Mouse (Mus musculus) limb, embryonic 14.5 days (tissue): ENCODE measurements around the gene Rft1. TPM values are rescaled to one million over a fixed set of nuclear protein-coding genes. Genes with fewer than 3 reads are reported as not detected.
A peak's percentile ranks its signal among the peaks of the same experiment; 100 is the strongest.

ENCODE experiments used
- ATAC-seq: fragments of 200-750 bp; cut with Nextera tagmentation; 2 replicates; pipeline ENCODE4 v1.8.0; 2017; ENCODE audit warnings: low read depth, moderate number of reproducible peaks, moderate TSS enrichment; ENCODE audit not compliant: low FRiP score
- DNase-seq: peaks from one replicate; pipeline ENCODE4 v3.0.0-alpha.2; 2015; ENCODE audit warnings: low spot score
- H3K27ac ChIP-seq: fragments of 300-500 bp; sonication (generic); replicated peaks from 2 replicates; pipeline ENCODE4 v1.5.1; 2014; ENCODE audit warnings: low read depth, mild to moderate bottlenecking, low read length, moderate library complexity, mixed read lengths
- H3K27me3 ChIP-seq: fragments of 300-500 bp; sonication (generic); 2 replicates; pipeline ENCODE4 v1.6.1; 2014; ENCODE audit warnings: low read length, mixed read lengths; ENCODE audit not compliant: control insufficient read depth, insufficient read depth
- H3K36me3 ChIP-seq: fragments of 300-500 bp; sonication (generic); 2 replicates; pipeline ENCODE4 v1.6.1; 2014; ENCODE audit warnings: mild to moderate bottlenecking, low read length, moderate library complexity, mixed read lengths; ENCODE audit not compliant: control insufficient read depth, insufficient read depth
- H3K4me1 ChIP-seq: fragments of 300-500 bp; sonication (generic); 2 replicates; pipeline ENCODE4 v1.6.1; 2014; ENCODE audit warnings: antibody characterized with exemption, low read length, mixed read lengths; ENCODE audit not compliant: control insufficient read depth, insufficient read depth
- H3K4me2 ChIP-seq: fragments of 300-500 bp; sonication (generic); replicated peaks from 2 replicates; pipeline ENCODE4 v1.6.1; 2014; ENCODE audit warnings: low read depth, mild to moderate bottlenecking, low read length, moderate library complexity; ENCODE audit not compliant: severe bottlenecking
- H3K4me3 ChIP-seq: fragments of 300-500 bp; sonication (generic); replicated peaks from 2 replicates; pipeline ENCODE4 v1.5.1; 2014; ENCODE audit warnings: low read length
- H3K9ac ChIP-seq: fragments of 300-500 bp; sonication (generic); 2 replicates; pipeline ENCODE4 v1.6.1; 2014; ENCODE audit warnings: mild to moderate bottlenecking, low read depth, low read length, moderate library complexity; ENCODE audit not compliant: severe bottlenecking
- H3K9me3 ChIP-seq: fragments of 300-500 bp; sonication (generic); 2 replicates; pipeline ENCODE4 v1.6.1; 2016; ENCODE audit warnings: low read length; ENCODE audit not compliant: control insufficient read depth
- POLR2A ChIP-seq: fragments of 200-500 bp; IDR thresholded peaks from 2 replicates; pipeline ENCODE4 v1.8.0; 2012; ENCODE audit warnings: inconsistent platforms, mild to moderate bottlenecking, moderate library complexity, borderline replicate concordance; ENCODE audit not compliant: insufficient read depth, insufficient read length; ENCODE audit errors: extremely low read depth
- WGBS: fragments of 180-500 bp; shearing (Covaris S2); extraction: QIAGEN DNeasy Blood & Tissue Kit; methylation state at CpG from one replicate; pipeline ENCODE4 v1.1.7; 2014; 5-methylcytosine and 5-hydroxymethylcytosine counted together
- polyA plus RNA-seq, 2 experiments: library from polyadenylated mRNA; depleted of rRNA in 1 of 2; stranded (reverse) in 1 of 2; unstranded in 1 of 2; fragments of >200 nt; fragmentation: Nextera tagmentation in 1 of 2; extraction: Ambion mirVana in 1 of 2; gene quantifications; 2 replicates each; pipeline versions ENCODE4 v1.2.1 to v1.2.3; 2012 to 2014

Gene Rft1
- polyA plus RNA-seq, 2 experiments = 15.4 to 21.3 TPM

- Histone ChIP-seq H3K27me3 (no peaks in the 10 kb centered on the region), H3K27ac (no peak overlapping the region), H3K9me3 (no peaks in the 10 kb centered on the region), H3K4me2 (no peak overlapping the region), H3K4me3 (no peak overlapping the region), H3K36me3 (peaks cover 67% of the 10 kb centered on the region), H3K9ac (no peak overlapping the region), H3K4me1 (no peaks in the 10 kb centered on the region)
- TF ChIP-seq POLR2A = no peak
- DNase-seq (no peak), ATAC-seq (no peak)
- WGBS = 94% methylated on average over 6 of the region's 6 CpGs
Observed at GRCm38 (mm10) chr14:30670161-30670560, 16.0 kb downstream of the Rft1 start.

- Histone ChIP-seq H3K9me3 (no peaks in the 10 kb centered on the region), H3K27ac (no peak overlapping the region), H3K4me1 (no peaks in the 10 kb centered on the region), H3K36me3 (peaks cover 67% of the 10 kb centered on the region), H3K4me2 (no peak overlapping the region), H3K4me3 (no peak overlapping the region), H3K9ac (no peak overlapping the region), H3K27me3 (no peaks in the 10 kb centered on the region)
- WGBS = 76% methylated on average over 14 of the region's 15 CpGs
- TF ChIP-seq POLR2A = no peak
- no peak for DNase-seq
- 0 out of 2 replicates have a peak, but pooled peaks have one; percentile 9 for ATAC-seq
Observed at GRCm38 (mm10) chr14:30671095-30671985, 17.2 kb downstream of the Rft1 start.

DNA sequence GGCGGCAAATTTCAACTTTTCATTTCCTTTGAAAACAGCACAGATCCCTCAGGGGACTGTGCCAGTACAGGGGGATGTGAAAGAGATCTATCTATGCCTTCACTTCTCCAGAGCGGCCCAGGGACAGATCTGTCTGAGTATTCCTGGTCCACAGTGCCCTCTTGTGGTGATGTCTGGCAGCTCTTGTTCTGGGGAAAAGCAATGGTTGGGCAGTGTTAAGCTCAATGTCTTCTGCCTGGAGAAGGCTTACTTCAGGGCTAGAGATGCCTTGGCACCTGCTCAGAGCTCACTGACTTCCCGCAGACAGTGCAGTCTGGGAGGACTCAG, 17.8 kb downstream of the Rft1 start:
- DNase-seq (peak; percentile 91), ATAC-seq (peak; percentile 88; the same call in 1 of the 2 replicates)
- Histone ChIP-seq H3K4me1 (no peaks in the 10 kb centered on the region), H3K27ac (no peak overlapping the region), H3K36me3 (peaks cover 66% of the 10 kb centered on the region), H3K4me3 (no peak overlapping the region), H3K27me3 (no peaks in the 10 kb centered on the region), H3K9me3 (no peaks in the 10 kb centered on the region), H3K4me2 (no peak overlapping the region), H3K9ac (no peak overlapping the region)
- 14% methylated on average over 3 of the region's 3 CpGs for WGBS
- TF ChIP-seq POLR2A = no peak

GRCm38 (mm10) chr14:30674947-30675346, 20.8 kb downstream of the Rft1 start:
- H3K4me1 ChIP-seq = no peaks in the 10 kb centered on the region
- H3K9me3 ChIP-seq = no peaks in the 10 kb centered on the region
- H3K36me3 ChIP-seq = peaks cover 77% of the 10 kb centered on the region
- no peak overlapping the region for H3K27ac ChIP-seq
- DNase-seq (no peak), ATAC-seq (no peak)
- no peak overlapping the region for H3K4me2 ChIP-seq
- H3K4me3 ChIP-seq = no peak overlapping the region
- no peaks in the 10 kb centered on the region for H3K27me3 ChIP-seq
- no peak for TF ChIP-seq POLR2A
- 77% methylated on average over 6 of the region's 6 CpGs for WGBS
- H3K9ac ChIP-seq = no peak overlapping the region

DNA sequence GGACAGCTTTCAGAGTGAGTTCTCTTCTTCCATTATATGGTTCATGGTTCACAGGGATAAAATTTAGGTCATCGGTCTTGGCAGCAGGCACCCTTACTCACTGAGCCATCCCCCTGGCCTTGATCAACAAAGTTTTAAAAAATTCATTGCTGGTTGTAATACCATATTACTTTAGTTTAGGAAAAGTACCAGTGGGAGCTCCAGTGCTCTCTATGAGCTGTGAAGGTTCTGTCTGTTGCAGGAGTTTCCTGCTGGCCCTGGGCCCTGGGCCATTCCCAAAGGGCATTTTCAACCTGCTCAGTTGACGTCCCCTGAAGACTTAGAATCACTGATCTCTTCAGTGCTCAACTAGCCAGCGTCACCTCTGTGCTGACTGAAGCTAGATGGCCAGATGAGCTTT, 28.0 kb downstream of the Rft1 start:
- TF ChIP-seq POLR2A = no peak
- H3K9ac ChIP-seq = no peak overlapping the region
- H3K4me2 ChIP-seq = no peak overlapping the region
- H3K36me3 ChIP-seq = peaks cover 78% of the 10 kb centered on the region
- no peak overlapping the region for H3K27ac ChIP-seq
- ATAC-seq (no peak), DNase-seq (no peak)
- 91% methylated on average over 3 of the region's 3 CpGs for WGBS
- H3K4me3 ChIP-seq = no peak overlapping the region
- H3K27me3 ChIP-seq = no peaks in the 10 kb centered on the region
- H3K9me3 ChIP-seq = no peaks in the 10 kb centered on the region
- H3K4me1 ChIP-seq = no peaks in the 10 kb centered on the region
